Mouse (Mus musculus) myocyte (in vitro differentiated cells): ENCODE results near the gene Ltbp1. TPM values are rescaled to one million over a fixed set of nuclear protein-coding genes. Genes with fewer than 3 reads are reported as not detected.

Source experiments
- H3K27me3 ChIP-seq: one replicate; pipeline ENCODE4 v1.6.1; 2011; ENCODE audit not compliant: control insufficient read depth, insufficient read depth, insufficient read length
- H3K36me3 ChIP-seq: one replicate; pipeline ENCODE4 v1.6.1; 2011; ENCODE audit not compliant: control insufficient read depth, insufficient read depth
- H3K4me2 ChIP-seq: one replicate; pipeline ENCODE4 v1.6.1; 2011; ENCODE audit warnings: low read depth, control low read depth
- H3K4me3 ChIP-seq: one replicate; pipeline ENCODE4 v1.5.1; 2011; ENCODE audit warnings: mild to moderate bottlenecking, control low read depth, moderate library complexity
- H3K79me2 ChIP-seq: one replicate; pipeline ENCODE4 v1.6.1; 2011; ENCODE audit not compliant: control insufficient read depth, insufficient read depth
- H3ac ChIP-seq: one replicate; pipeline ENCODE4 v1.6.1; 2011; ENCODE audit not compliant: control insufficient read depth, insufficient read length
- CEBPB ChIP-seq: IDR thresholded peaks from 2 replicates; pipeline ENCODE4 v1.6.1; 2011; ENCODE audit warnings: mild to moderate bottlenecking, moderate library complexity; ENCODE audit not compliant: poor library complexity, insufficient read depth, severe bottlenecking
- E2F4 ChIP-seq: IDR thresholded peaks from one replicate; pipeline ENCODE4 v1.6.1; 2011; ENCODE audit warnings: mild to moderate bottlenecking, control low read depth, moderate library complexity; ENCODE audit not compliant: insufficient read depth
- MAX ChIP-seq: IDR thresholded peaks from one replicate; pipeline ENCODE4 v1.6.1; 2011; ENCODE audit warnings: low read depth, mild to moderate bottlenecking, control low read depth
- MYOD1 ChIP-seq, 3 experiments: IDR thresholded peaks; one replicate each; pipeline ENCODE4 v1.6.1; 2011; ENCODE audit warnings: control low read depth in 2 of 3, low read depth in 2 of 3, mild to moderate bottlenecking in 2 of 3, moderate library complexity in 1 of 3; ENCODE audit not compliant: insufficient read length in 2 of 3, control insufficient read depth in 1 of 3
- MYOG ChIP-seq, 3 experiments: IDR thresholded peaks; one replicate each; pipeline ENCODE4 v1.6.1; 2011; ENCODE audit warnings: control low read depth in 2 of 3, low read depth in 2 of 3, mild to moderate bottlenecking in 2 of 3; ENCODE audit not compliant: insufficient read length in 2 of 3, control insufficient read depth in 1 of 3, insufficient read depth in 1 of 3
- POLR2A ChIP-seq: IDR thresholded peaks from one replicate; pipeline ENCODE4 v1.6.1; 2011; ENCODE audit warnings: low read depth, mild to moderate bottlenecking, control low read depth, moderate library complexity; ENCODE audit not compliant: insufficient read length
- POLR2AphosphoS2 ChIP-seq: IDR thresholded peaks from one replicate; pipeline ENCODE4 v1.6.1; 2011; ENCODE audit warnings: low read depth, control low read depth; ENCODE audit not compliant: insufficient read length
- REST ChIP-seq: IDR thresholded peaks from one replicate; pipeline ENCODE4 v1.6.1; 2011; ENCODE audit warnings: mild to moderate bottlenecking, control low read depth, moderate library complexity; ENCODE audit not compliant: insufficient read depth, insufficient read length
- SRF ChIP-seq: IDR thresholded peaks from one replicate; pipeline ENCODE4 v1.6.1; 2011; ENCODE audit warnings: low read depth; ENCODE audit not compliant: control insufficient read depth, insufficient read length
- TCF12 ChIP-seq: IDR thresholded peaks from one replicate; pipeline ENCODE4 v1.6.1; 2011; ENCODE audit warnings: mild to moderate bottlenecking, control low read depth; ENCODE audit not compliant: poor library complexity, insufficient read depth, severe bottlenecking
- TCF3 ChIP-seq: IDR thresholded peaks from one replicate; pipeline ENCODE4 v1.6.1; 2011; ENCODE audit warnings: low read depth, control low read depth; ENCODE audit not compliant: insufficient read length
- USF1 ChIP-seq: IDR thresholded peaks from one replicate; pipeline ENCODE4 v1.6.1; 2011; ENCODE audit warnings: low read depth, mild to moderate bottlenecking, control low read depth, moderate library complexity
- polyA plus RNA-seq: library from polyadenylated mRNA; unstranded; fragments of >200 nt; fragmentation: generic; extraction: Trizol; gene quantifications from one replicate; pipeline ENCODE4 v1.2.1, GENCODE M21; 2012; ENCODE audit warnings: missing spikeins

The Ltbp1 gene
- polyA plus RNA-seq, 1 experiment = 19.4 TPM

DNA sequence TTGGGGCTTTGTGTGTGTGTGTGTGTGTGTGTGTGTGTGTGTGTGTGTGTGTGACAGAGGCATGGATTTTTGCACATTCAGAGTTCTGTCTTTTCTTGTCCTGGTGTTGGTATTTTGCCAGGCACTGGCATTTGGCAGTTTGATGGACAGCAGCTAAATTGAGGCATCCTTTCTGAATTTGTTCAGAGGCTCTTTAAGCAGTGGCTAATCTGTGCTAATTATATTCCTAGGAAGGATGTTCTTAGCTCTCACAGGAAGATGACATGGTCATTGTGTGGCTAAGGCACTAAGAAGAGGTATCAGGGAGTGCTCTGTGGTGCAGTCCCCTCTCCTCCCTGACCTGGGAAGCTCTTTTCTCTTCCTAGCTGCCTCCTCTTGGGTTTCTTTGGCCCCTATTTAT lies 77.1 kb downstream of the Ltbp1 start:
- no peaks in the 10 kb centered on the region for H3K79me2 ChIP-seq
- H3K4me3 ChIP-seq = no peak overlapping the region
- no peak overlapping the region for H3ac ChIP-seq
- no peaks in the 10 kb centered on the region for H3K27me3 ChIP-seq
- H3K4me2 ChIP-seq = no peak overlapping the region
- TF ChIP-seq MAX (no peak), TCF3 (no peak), MYOD1 (IDR thresholded peaks at IDR 0.05; ENCODE audit: control insufficient read depth in 1 of 3, insufficient read length in 2 of 3, low read depth in 2 of 3) (no peak), POLR2AphosphoS2 (no peak), POLR2A (no peak), REST (no peak), SRF (no peak), CEBPB (no peak), TCF12 (no peak), E2F4 (no peak), MYOG (IDR thresholded peaks at IDR 0.05; ENCODE audit: control insufficient read depth in 1 of 3, insufficient read depth in 1 of 3, insufficient read length in 2 of 3, low read depth in 2 of 3) (no peak), USF1 (no peak)
- H3K36me3 ChIP-seq = no peaks in the 10 kb centered on the region

DNA sequence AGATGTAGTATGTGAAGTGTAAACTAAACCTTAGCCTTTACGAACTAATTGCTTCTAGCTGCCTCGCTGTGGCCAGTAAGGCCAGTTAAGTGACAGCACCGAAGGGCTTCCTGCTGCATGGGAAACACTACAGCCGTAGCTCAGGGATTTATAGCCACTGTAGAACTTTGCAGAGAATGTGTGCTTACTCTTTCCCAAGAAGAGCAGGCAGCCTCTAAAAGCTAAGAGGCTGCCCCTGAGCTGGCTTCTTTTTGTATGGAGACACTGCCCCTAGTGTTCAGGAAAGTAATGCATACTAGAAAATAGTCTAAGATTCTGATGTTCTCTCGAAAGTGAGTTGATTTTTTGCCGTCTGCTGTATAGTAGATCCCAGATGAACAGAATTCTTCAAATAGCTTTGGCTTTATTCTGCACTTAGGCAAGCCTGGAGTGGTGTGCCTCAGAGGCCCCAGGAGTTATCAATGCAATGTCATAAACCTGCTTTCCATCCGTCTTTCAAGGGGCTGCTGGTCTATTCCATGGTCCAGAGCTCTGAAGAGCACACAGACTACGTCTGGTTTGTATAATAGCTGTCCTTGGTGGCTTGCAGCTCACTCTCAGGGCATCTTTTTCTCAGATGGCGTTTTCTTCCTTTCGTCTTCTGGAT lies 82.1 kb downstream of the Ltbp1 start:
- Histone ChIP-seq H3K27me3 (no peaks in the 10 kb centered on the region), H3ac (no peak overlapping the region), H3K36me3 (no peaks in the 10 kb centered on the region), H3K4me3 (no peak overlapping the region), H3K4me2 (no peak overlapping the region), H3K79me2 (no peaks in the 10 kb centered on the region)
- no peak for TF ChIP-seq TCF12
- TF ChIP-seq REST = no peak
- TF ChIP-seq SRF = no peak
- TF ChIP-seq TCF3 = no peak
- TF ChIP-seq POLR2A = no peak
- no peak for TF ChIP-seq E2F4
- no peak for TF ChIP-seq USF1
- no peak for TF ChIP-seq CEBPB
- TF ChIP-seq MYOG (IDR thresholded peaks at IDR 0.05; ENCODE audit: control insufficient read depth in 1 of 3, insufficient read depth in 1 of 3, insufficient read length in 2 of 3, low read depth in 2 of 3) = no peak
- TF ChIP-seq POLR2AphosphoS2 = no peak
- no peak for TF ChIP-seq MYOD1 (IDR thresholded peaks at IDR 0.05; ENCODE audit: control insufficient read depth in 1 of 3, insufficient read length in 2 of 3, low read depth in 2 of 3)

DNA sequence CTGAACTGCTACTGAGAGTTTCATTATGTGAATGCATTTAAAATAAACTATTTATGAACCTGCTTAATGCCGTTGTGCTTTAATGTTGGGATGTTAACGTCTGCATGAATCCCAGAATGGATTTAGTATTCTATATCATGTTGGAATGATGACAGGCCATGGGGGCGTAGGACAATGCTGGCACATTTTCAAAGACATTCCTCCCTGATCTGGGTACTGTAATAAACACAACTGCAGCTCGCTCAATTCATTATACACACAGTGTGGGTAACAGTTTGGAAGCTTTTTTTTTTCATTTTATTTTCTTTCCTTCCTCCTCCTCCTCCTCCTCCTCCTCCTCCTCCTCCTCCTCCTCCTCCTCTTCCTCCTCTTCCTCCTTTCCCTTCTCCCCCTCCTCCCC lies 82.9 kb downstream of the Ltbp1 start:
- no peak overlapping the region for H3K4me3 ChIP-seq
- H3K27me3 ChIP-seq = no peaks in the 10 kb centered on the region
- H3K4me2 ChIP-seq = no peak overlapping the region
- no peaks in the 10 kb centered on the region for H3K79me2 ChIP-seq
- TF ChIP-seq E2F4 = no peak
- TF ChIP-seq MYOG (IDR thresholded peaks at IDR 0.05; ENCODE audit: control insufficient read depth in 1 of 3, insufficient read depth in 1 of 3, insufficient read length in 2 of 3, low read depth in 2 of 3) = no peak
- TF ChIP-seq REST = no peak
- no peak for TF ChIP-seq POLR2A
- TF ChIP-seq USF1 = no peak
- no peak for TF ChIP-seq SRF
- no peak for TF ChIP-seq POLR2AphosphoS2
- no peak for TF ChIP-seq TCF3
- no peak for TF ChIP-seq CEBPB
- TF ChIP-seq MYOD1 (IDR thresholded peaks at IDR 0.05; ENCODE audit: control insufficient read depth in 1 of 3, insufficient read length in 2 of 3, low read depth in 2 of 3) = no peak
- TF ChIP-seq TCF12 = no peak
- no peak overlapping the region for H3ac ChIP-seq
- H3K36me3 ChIP-seq = no peaks in the 10 kb centered on the region

DNA sequence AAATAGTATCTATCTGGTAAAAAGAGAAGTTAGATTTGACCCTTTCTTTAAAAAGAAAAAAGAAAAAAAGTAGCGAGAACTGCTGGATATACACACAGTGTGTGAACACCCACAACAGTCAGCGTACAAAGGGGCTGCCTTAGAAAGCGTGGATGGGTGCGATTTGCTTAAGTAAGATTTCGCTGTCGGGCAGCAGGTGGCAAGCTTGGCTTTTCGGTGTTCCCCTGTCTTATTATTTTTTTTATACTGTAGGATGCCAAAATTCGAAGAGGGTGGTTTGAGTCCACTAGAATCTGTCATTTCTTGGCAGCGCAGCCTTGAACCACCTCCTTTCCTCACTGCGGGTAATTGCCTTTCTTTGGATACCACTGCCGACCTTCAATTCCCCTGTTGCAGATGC lies 83.4 kb downstream of the Ltbp1 start:
- no peak overlapping the region for H3ac ChIP-seq
- H3K4me2 ChIP-seq = no peak overlapping the region
- H3K4me3 ChIP-seq = no peak overlapping the region
- H3K27me3 ChIP-seq = no peaks in the 10 kb centered on the region
- TF ChIP-seq POLR2A (no peak), MYOD1 (IDR thresholded peaks at IDR 0.05; ENCODE audit: control insufficient read depth in 1 of 3, insufficient read length in 2 of 3, low read depth in 2 of 3) (no peak), USF1 (no peak), REST (no peak), CEBPB (no peak), TCF3 (no peak), TCF12 (no peak), SRF (no peak), E2F4 (no peak), MYOG (IDR thresholded peaks at IDR 0.05; ENCODE audit: control insufficient read depth in 1 of 3, insufficient read depth in 1 of 3, insufficient read length in 2 of 3, low read depth in 2 of 3) (no peak), POLR2AphosphoS2 (no peak), MAX (no peak)
- H3K36me3 ChIP-seq = no peaks in the 10 kb centered on the region
- no peaks in the 10 kb centered on the region for H3K79me2 ChIP-seq
